Mouse (Mus musculus) heart, embryonic 10.5 days (tissue): ENCODE data around the gene Sbno1. TPM values are rescaled to one million over a fixed set of nuclear protein-coding genes. Genes with fewer than 3 reads are reported as not detected.

Experiments used
- DNase-seq: peaks from one replicate; pipeline ENCODE4 v3.0.0-alpha.2; 2017; ENCODE audit warnings: low spot score
- H3K27ac ChIP-seq: fragments of 300-500 bp; sonication (generic); 2 replicates; pipeline ENCODE4 v1.5.1; 2016; ENCODE audit warnings: mild to moderate bottlenecking
- H3K27me3 ChIP-seq: fragments of 300-500 bp; sonication (generic); 2 replicates; pipeline ENCODE4 v1.6.1; 2016; ENCODE audit warnings: mild to moderate bottlenecking; ENCODE audit not compliant: poor library complexity, insufficient read depth, severe bottlenecking
- H3K36me3 ChIP-seq: fragments of 300-500 bp; sonication (generic); 2 replicates; pipeline ENCODE4 v1.6.1; 2016; ENCODE audit warnings: mild to moderate bottlenecking, moderate library complexity
- H3K4me1 ChIP-seq: fragments of 300-500 bp; sonication (generic); 2 replicates; pipeline ENCODE4 v1.6.1; 2016; ENCODE audit warnings: mild to moderate bottlenecking
- H3K4me3 ChIP-seq: fragments of 300-500 bp; sonication (generic); 2 replicates; pipeline ENCODE4 v1.5.1; 2016; ENCODE audit warnings: mild to moderate bottlenecking, moderate library complexity
- H3K9me3 ChIP-seq: fragments of 300-500 bp; sonication (generic); 2 replicates; pipeline ENCODE4 v1.6.1; 2016; ENCODE audit warnings: mild to moderate bottlenecking, moderate library complexity
- WGBS: fragments of 180-500 bp; shearing (Covaris S2); methylation state at CpG from one replicate; pipeline ENCODE4 v1.1.7; 2016; 5-methylcytosine and 5-hydroxymethylcytosine counted together
- polyA plus RNA-seq: library from polyadenylated mRNA; unstranded; fragments of >200 nt; fragmentation: Nextera tagmentation; extraction: Ambion mirVana; gene quantifications from 2 replicates; pipeline ENCODE4 v1.2.1, GENCODE M21; 2016

The Sbno1 gene
- polyA plus RNA-seq, 1 experiment from 2014 or later, result 80.5 TPM

GRCm38 (mm10) chr5:124452494-124453228 is 26.9 kb upstream of the Sbno1 start:
- Histone ChIP-seq H3K4me1 (peaks cover 34% of the 10 kb centered on the region), H3K27me3 (no peaks in the 10 kb centered on the region), H3K36me3 (peaks cover 99% of the 10 kb centered on the region), H3K9me3 (no peaks in the 10 kb centered on the region), H3K27ac (peak overlapping the region; percentile 31; the same call in 1 of the 2 replicates), H3K4me3 (no peak overlapping the region)
- 73% methylated on average over 15 of the region's 15 CpGs for WGBS
- DNase-seq, result no peak

GRCm38 (mm10) chr5:124450641-124451340 is 25.0 kb upstream of the Sbno1 start:
- Histone ChIP-seq H3K27me3 (no peaks in the 10 kb centered on the region), H3K36me3 (peaks cover 90% of the 10 kb centered on the region), H3K4me1 (peaks cover 48% of the 10 kb centered on the region), H3K4me3 (no peak overlapping the region), H3K27ac (no peak overlapping the region; the same call in 1 of the 2 replicates), H3K9me3 (no peaks in the 10 kb centered on the region)
- DNase-seq, result no peak
- 77% methylated on average over 16 of the region's 16 CpGs for WGBS

- peaks cover 48% of the 10 kb centered on the region for H3K4me1 ChIP-seq
Observed at GRCm38 (mm10) chr5:124450051-124450450, 24.2 kb upstream of the Sbno1 start.

GRCm38 (mm10) chr5:124449494-124449893 is 23.7 kb upstream of the Sbno1 start:
- peaks cover 54% of the 10 kb centered on the region for H3K4me1 ChIP-seq
- H3K9me3 ChIP-seq, result no peaks in the 10 kb centered on the region
- no peak overlapping the region for H3K27ac ChIP-seq
- WGBS, result 81% methylated on average over 6 of the region's 6 CpGs
- no peak overlapping the region for H3K4me3 ChIP-seq
- H3K36me3 ChIP-seq, result peaks cover 78% of the 10 kb centered on the region
- DNase-seq, result no peak
- H3K27me3 ChIP-seq, result no peaks in the 10 kb centered on the region

More at GRCm38 (mm10) chr5:124450051-124450450, 24.2 kb upstream of the Sbno1 start:
- Histone ChIP-seq H3K9me3 (no peaks in the 10 kb centered on the region), H3K36me3 (peaks cover 84% of the 10 kb centered on the region), H3K27ac (no peak overlapping the region; the same call in 1 of the 2 replicates), H3K27me3 (no peaks in the 10 kb centered on the region), H3K4me3 (no peak overlapping the region)
- WGBS, result 81% methylated on average over 7 of the region's 7 CpGs
- DNase-seq, result no peak

GRCm38 (mm10) chr5:124446301-124446881 is 20.6 kb upstream of the Sbno1 start:
- Histone ChIP-seq H3K27me3 (no peaks in the 10 kb centered on the region), H3K36me3 (peaks cover 47% of the 10 kb centered on the region), H3K4me1 (peaks cover 41% of the 10 kb centered on the region), H3K4me3 (peak overlapping the region; percentile 95), H3K9me3 (no peaks in the 10 kb centered on the region), H3K27ac (peak overlapping the region; percentile 97)
- peak; percentile 98 for DNase-seq
- WGBS, result under 1% methylated on average over 15 of the region's 15 CpGs

GRCm38 (mm10) chr5:124445621-124446293 is 20.0 kb upstream of the Sbno1 start:
- WGBS, result 5% methylated on average over 70 of the region's 77 CpGs
- Histone ChIP-seq H3K4me3 (peak overlapping the region; percentile 95), H3K27ac (peak overlapping the region; percentile 97), H3K36me3 (peaks cover 41% of the 10 kb centered on the region), H3K9me3 (no peaks in the 10 kb centered on the region), H3K27me3 (no peaks in the 10 kb centered on the region), H3K4me1 (peaks cover 37% of the 10 kb centered on the region)
- peak; percentile 77 for DNase-seq

- Histone ChIP-seq H3K9me3 (no peaks in the 10 kb centered on the region), H3K4me3 (peak overlapping the region; percentile 95), H3K27ac (peak overlapping the region; percentile 97), H3K27me3 (no peaks in the 10 kb centered on the region), H3K36me3 (peaks cover 32% of the 10 kb centered on the region), H3K4me1 (peaks cover 30% of the 10 kb centered on the region)
- peak; percentile 88 for DNase-seq
- WGBS, result 21% methylated on average over 66 of the region's 66 CpGs
Observed at GRCm38 (mm10) chr5:124444661-124445561, 19.1 kb upstream of the Sbno1 start.

- Histone ChIP-seq H3K36me3 (peaks cover 25% of the 10 kb centered on the region), H3K27me3 (no peaks in the 10 kb centered on the region), H3K4me3 (peak overlapping the region; percentile 95; the same call in 1 of the 2 replicates), H3K9me3 (no peaks in the 10 kb centered on the region), H3K4me1 (peaks cover 30% of the 10 kb centered on the region), H3K27ac (no peak overlapping the region)
- no peak for DNase-seq
- WGBS, result 69% methylated on average over 3 of the region's 3 CpGs
Observed at GRCm38 (mm10) chr5:124444208-124444607, 18.4 kb upstream of the Sbno1 start.

GRCm38 (mm10) chr5:124442628-124443027 is 16.8 kb upstream of the Sbno1 start:
- Histone ChIP-seq H3K4me1 (peaks cover 28% of the 10 kb centered on the region), H3K9me3 (no peaks in the 10 kb centered on the region), H3K36me3 (peaks cover 9% of the 10 kb centered on the region), H3K4me3 (0 out of 2 replicates have a peak overlapping the region, but pooled peaks have one; percentile 2), H3K27ac (no peak overlapping the region), H3K27me3 (no peaks in the 10 kb centered on the region)
- WGBS, result 73% methylated on average over 2 of the region's 2 CpGs
- no peak for DNase-seq

GRCm38 (mm10) chr5:124440094-124440701 is 14.4 kb upstream of the Sbno1 start:
- Histone ChIP-seq H3K9me3 (no peaks in the 10 kb centered on the region), H3K4me1 (peaks cover 14% of the 10 kb centered on the region), H3K27ac (peak overlapping the region; percentile 93), H3K36me3 (no peaks in the 10 kb centered on the region; the same call in 1 of the 2 replicates), H3K4me3 (peak overlapping the region; percentile 84), H3K27me3 (no peaks in the 10 kb centered on the region)
- peak; percentile 91 for DNase-seq
- under 1% methylated on average over 30 of the region's 30 CpGs for WGBS

- Histone ChIP-seq H3K4me1 (peaks cover 9% of the 10 kb centered on the region), H3K36me3 (no peaks in the 10 kb centered on the region; the same call in 1 of the 2 replicates), H3K4me3 (peak within 1 kb of the TSS; percentile 84), H3K27me3 (no peaks in the 10 kb centered on the region), H3K9me3 (no peaks in the 10 kb centered on the region), H3K27ac (peak within 1 kb of the TSS; percentile 93)
- under 1% methylated on average over 34 of the region's 34 CpGs for WGBS
- DNase-seq, result peak; percentile 99
Observed at GRCm38 (mm10) chr5:124439447-124440093, 13.8 kb upstream of the Sbno1 start, which contains the start of gene Kmt5a. Gene Kmt5a, plus strand, starts transcription at chr5:124439930.
